Mouse (Mus musculus) heart, adult 2 months (tissue): Measurements from ENCODE around the gene Smim1. TPM values are rescaled to one million over a fixed set of nuclear protein-coding genes. Genes with fewer than 3 reads are reported as not detected.

Source experiments
- DNase-seq, 2 experiments: peaks; one replicate each; pipeline ENCODE4 v3.0.0; 2021
- H3K27ac ChIP-seq: fragments of 200-600 bp; 2 replicates; pipeline ENCODE4 v1.8.1; 2022
- H3K27me3 ChIP-seq: fragments of 200-500 bp; 2 replicates; pipeline ENCODE4 v1.6.1; 2012; ENCODE audit warnings: mild to moderate bottlenecking, low read length, inconsistent platforms, mixed read lengths; ENCODE audit not compliant: control insufficient read depth, insufficient read depth
- H3K36me3 ChIP-seq: fragments of 200-500 bp; 2 replicates; pipeline ENCODE4 v1.6.1; 2012; ENCODE audit warnings: low read length, inconsistent platforms; ENCODE audit not compliant: control insufficient read depth, insufficient read depth
- H3K4me1 ChIP-seq: fragments of 200-500 bp; 2 replicates; pipeline ENCODE4 v1.6.1; 2011; ENCODE audit warnings: low read length; ENCODE audit not compliant: control insufficient read depth, insufficient read depth
- H3K4me3 ChIP-seq: fragments of 200-600 bp; 2 replicates; pipeline ENCODE4 v1.8.1; 2022
- H3K79me2 ChIP-seq: fragments of 200-500 bp; replicated peaks from 2 replicates; pipeline ENCODE4 v1.6.1; 2012; ENCODE audit warnings: mild to moderate bottlenecking, inconsistent platforms, low read length, moderate library complexity, mixed read lengths; ENCODE audit not compliant: control insufficient read depth, insufficient read depth
- H3K9ac ChIP-seq: fragments of 200-500 bp; 2 replicates; pipeline ENCODE4 v1.6.1; 2012; ENCODE audit warnings: low read depth, mild to moderate bottlenecking, control low read depth, inconsistent platforms, low read length, mixed read lengths
- CTCF ChIP-seq: fragments of 200-600 bp; IDR thresholded peaks from 2 replicates; pipeline ENCODE4 v1.8.1; 2022; ENCODE audit warnings: antibody characterized with exemption, mild to moderate bottlenecking, moderate library complexity
- EP300 ChIP-seq: fragments of 200-500 bp; IDR thresholded peaks from 2 replicates; pipeline ENCODE4 v1.6.1; 2011; ENCODE audit warnings: low read depth, low read length, control low read depth; ENCODE audit not compliant: insufficient read depth
- POLR2A ChIP-seq: fragments of 200-500 bp; IDR thresholded peaks from 2 replicates; pipeline ENCODE4 v1.6.1; 2011; ENCODE audit warnings: mild to moderate bottlenecking, low read depth, low read length, control low read depth; ENCODE audit not compliant: insufficient read depth
- WGBS: fragments of 180-500 bp; shearing (Covaris S2); methylation state at CpG from one replicate; pipeline ENCODE4 v1.1.7; 2018; 5-methylcytosine and 5-hydroxymethylcytosine counted together
- intact Hi-C: fragments of 180-260 bp; cut with DNase I; formaldehyde crosslinking; loops from one replicate; pipeline ENCODE4 v1.15.1; 2025
- long read RNA-seq: library from polyadenylated mRNA; stranded (forward); transcript quantifications from one replicate; pipeline ENCODE4 v2.0.0, GENCODE M21; 2021
- polyA plus RNA-seq: library from polyadenylated mRNA; depleted of rRNA; stranded (reverse); fragments of >200 nt; gene quantifications from 2 replicates; pipeline ENCODE4 v1.2.3, GENCODE M21; 2012; rRNA removed
- total RNA-seq, 2 experiments: library from RNA; stranded (reverse); gene quantifications; 2 replicates each; pipeline ENCODE4 v1.2.3; 2021

Gene Smim1
- total RNA-seq (1 to 10 TPM; 5.7 to 7.8 TPM), polyA plus RNA-seq (24.7 and 29.2 TPM in 2 replicates)
- long read RNA-seq, partial matches to known transcripts, result 0 of 4 reads
- long read RNA-seq, other reads (novel, unspliced or antisense), result 2 of 4 reads

DNA sequence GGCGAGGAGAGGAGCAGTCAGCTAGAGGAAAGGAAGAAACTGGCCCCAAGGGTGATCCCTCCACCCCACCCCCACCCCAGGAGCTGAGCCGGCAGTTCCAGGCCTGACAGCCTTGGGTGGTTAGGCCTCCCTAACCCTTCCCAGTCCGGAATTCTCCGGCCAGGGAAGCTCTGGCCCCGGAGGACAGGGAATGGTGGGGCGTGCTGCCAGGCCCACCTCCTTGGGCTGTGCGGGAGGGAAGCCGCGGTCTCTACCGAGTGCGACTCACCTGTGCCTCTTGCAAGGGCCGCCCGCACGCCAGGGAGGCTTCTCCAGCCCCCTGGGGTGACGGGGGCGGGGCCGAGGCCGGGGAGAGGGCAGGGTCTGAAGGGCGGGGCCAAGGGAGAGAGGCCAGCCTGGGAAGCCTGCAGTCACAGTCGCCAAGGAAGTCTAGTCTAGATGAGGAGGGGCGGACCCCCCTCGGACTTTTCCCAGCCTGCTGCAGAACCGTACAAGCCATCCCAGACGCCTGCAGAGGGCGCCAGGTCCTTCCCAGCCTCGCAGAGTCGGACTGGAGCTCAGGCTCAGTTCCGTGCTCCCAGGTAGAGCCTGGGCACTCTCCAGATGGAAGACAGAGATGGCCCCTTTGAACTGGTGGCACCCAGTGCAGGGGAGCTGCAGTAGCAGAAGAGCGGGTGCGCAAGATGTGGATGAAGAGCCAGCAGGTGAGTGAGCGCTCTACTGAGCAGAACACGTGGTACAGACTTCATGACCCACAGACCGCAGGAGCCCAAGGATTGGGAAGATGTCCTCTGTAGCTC, at the start of gene Smim1:
TSS of gene Smim1 (minus strand) at position 590 of the 800 bp plus-strand sequence.
- peak; percentile 75 to 82 for DNase-seq
- H3K36me3 ChIP-seq, result no peaks in the 10 kb centered on the region
- H3K79me2 ChIP-seq, result no peaks in the 10 kb centered on the region
- peak within 1 kb of the TSS; percentile 24; the same call in 1 of the 2 replicates for H3K27ac ChIP-seq
- H3K9ac ChIP-seq, result peak within 1 kb of the TSS; percentile 70
- intact Hi-C loops, result no loop called here
- peak within 1 kb of the TSS; percentile 45 for H3K4me3 ChIP-seq
- no peak for TF ChIP-seq POLR2A
- TF ChIP-seq CTCF, result peak; percentile 70
- no peaks in the 10 kb centered on the region for H3K27me3 ChIP-seq
- WGBS, result 5% methylated on average over 33 of the region's 33 CpGs
- H3K4me1 ChIP-seq, result no peaks in the 10 kb centered on the region

- Histone ChIP-seq H3K27me3 (peaks cover 2% of the 10 kb centered on the region; the same call in 1 of the 2 replicates), H3K79me2 (no peaks in the 10 kb centered on the region)
Measured at GRCm38 (mm10) chr4:154071941-154072340, 45.9 kb upstream of the Smim1 start.

DNA sequence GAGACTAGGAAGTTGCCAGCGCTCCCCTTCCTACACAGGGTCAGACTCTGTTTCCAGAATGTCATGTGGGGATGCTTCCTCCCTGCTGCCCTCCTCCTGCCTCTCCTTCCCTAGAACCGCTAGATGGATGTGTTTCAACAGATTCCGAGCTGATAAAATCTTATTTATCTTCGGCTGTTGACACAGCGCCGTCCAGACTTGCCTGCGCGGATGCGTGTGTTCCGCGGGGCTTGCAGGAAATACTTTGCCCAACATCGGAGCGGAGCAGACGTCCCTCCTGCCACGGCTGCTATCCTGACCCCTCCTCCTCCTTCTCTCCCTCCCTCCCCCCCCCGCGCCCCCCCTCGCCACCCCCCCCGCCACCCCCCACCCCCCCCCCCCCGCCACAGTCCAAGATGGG, 45.5 kb upstream of the Smim1 start:
- no peaks in the 10 kb centered on the region for H3K36me3 ChIP-seq
- 2% methylated on average over 15 of the region's 20 CpGs for WGBS
- intact Hi-C loops, result no loop called here
- H3K27me3 ChIP-seq, result peaks cover 2% of the 10 kb centered on the region; the same call in 1 of the 2 replicates
- DNase-seq, result no peak
- no peaks in the 10 kb centered on the region for H3K79me2 ChIP-seq
- H3K4me3 ChIP-seq, result no peak overlapping the region
- H3K4me1 ChIP-seq, result no peaks in the 10 kb centered on the region
- H3K9ac ChIP-seq, result no peak overlapping the region
- no peak overlapping the region for H3K27ac ChIP-seq
- TF ChIP-seq POLR2A, result no peak
- TF ChIP-seq CTCF, result no peak
- TF ChIP-seq EP300, result no peak

More at GRCm38 (mm10) chr4:154071941-154072340, 45.9 kb upstream of the Smim1 start:
- Histone ChIP-seq H3K27ac (no peak overlapping the region), H3K36me3 (no peaks in the 10 kb centered on the region), H3K4me1 (no peaks in the 10 kb centered on the region), H3K9ac (no peak overlapping the region), H3K4me3 (no peak overlapping the region)
- DNase-seq, result no peak
- WGBS, result 17% methylated on average over 12 of the region's 16 CpGs
- TF ChIP-seq EP300 (no peak), POLR2A (no peak), CTCF (no peak)
- intact Hi-C loops, result no loop called here

- H3K36me3 ChIP-seq, result no peaks in the 10 kb centered on the region
- peaks cover 2% of the 10 kb centered on the region; the same call in 1 of the 2 replicates for H3K27me3 ChIP-seq
- H3K79me2 ChIP-seq, result no peaks in the 10 kb centered on the region
- TF ChIP-seq CTCF (peak; percentile 17; the same call in 1 of the 2 replicates), POLR2A (no peak), EP300 (no peak)
- intact Hi-C loops, result no loop called here
- WGBS, result under 1% methylated on average over 5 of the region's 5 CpGs
- H3K4me3 ChIP-seq, result no peak overlapping the region
- no peak overlapping the region for H3K27ac ChIP-seq
- DNase-seq, result no peak
- H3K4me1 ChIP-seq, result no peaks in the 10 kb centered on the region
- no peak overlapping the region for H3K9ac ChIP-seq
Measured at GRCm38 (mm10) chr4:154070896-154071295, 44.9 kb upstream of the Smim1 start.

- TF ChIP-seq EP300, result 0 out of 2 replicates have a peak, but pooled peaks have one; percentile 67
- TF ChIP-seq CTCF, result peak; percentile 74
- TF ChIP-seq POLR2A, result no peak
Measured at GRCm38 (mm10) chr4:154064827-154065773, 39.1 kb upstream of the Smim1 start.

More at GRCm38 (mm10) chr4:154064827-154065773, 39.1 kb upstream of the Smim1 start:
- Histone ChIP-seq H3K4me3 (no peak overlapping the region), H3K79me2 (no peaks in the 10 kb centered on the region), H3K27ac (no peak overlapping the region), H3K4me1 (no peaks in the 10 kb centered on the region), H3K27me3 (no peaks in the 10 kb centered on the region; the same call in 1 of the 2 replicates), H3K36me3 (no peaks in the 10 kb centered on the region), H3K9ac (no peak overlapping the region)
- 54% methylated on average over 14 of the region's 14 CpGs for WGBS
- intact Hi-C loops, result loop anchor here (2.0 kb wide), 3 partner anchors 94 to 236 kb away; partner anchors contain the start of gene Arhgef16
- DNase-seq, result no peak
